Mouse (Mus musculus): ENCODE data around the gene Arhgap27. TPM values are rescaled to one million over a fixed set of nuclear protein-coding genes. Genes with fewer than 3 reads are reported as not detected.

Gene Arhgap27
- polyA plus RNA-seq, 1 experiment from 2014 or later: 3.8 TPM

- Histone ChIP-seq H3K4me1 (no peaks in the 10 kb centered on the region), H3K27me3 (ENCODE audit: low read depth, poor library complexity, severe bottlenecking) (no peaks in the 10 kb centered on the region), H3K27ac (replicated peaks) (no peak overlapping the region), H3K9me3 (replicated peaks) (no peaks in the 10 kb centered on the region), H3K4me3 (no peak overlapping the region), H3K36me3 (peaks cover 62% of the 10 kb centered on the region)
- no peak for DNase-seq (ENCODE audit: low spot score)
- 93% methylated on average over 4 of the region's 4 CpGs for WGBS
These were observed 36.5 kb upstream of the Arhgap27 start for GRCm38 (mm10) chr11:103399986-103400385.

- DNase-seq (ENCODE audit: low spot score): no peak
- peaks cover 65% of the 10 kb centered on the region for H3K36me3 ChIP-seq
- 89% methylated on average over 3 of the region's 3 CpGs for WGBS
These were observed 35.6 kb upstream of the Arhgap27 start for GRCm38 (mm10) chr11:103399050-103399449.

GRCm38 (mm10) chr11:103396682-103397081, 33.2 kb upstream of the Arhgap27 start:
- H3K9me3 ChIP-seq (replicated peaks): no peaks in the 10 kb centered on the region
- H3K27ac ChIP-seq (replicated peaks): no peak overlapping the region
- H3K4me1 ChIP-seq: no peaks in the 10 kb centered on the region
- no peak for DNase-seq (ENCODE audit: low spot score)
- WGBS: 91% methylated on average over 4 of the region's 4 CpGs
- H3K27me3 ChIP-seq (ENCODE audit: low read depth, poor library complexity, severe bottlenecking): no peaks in the 10 kb centered on the region
- H3K36me3 ChIP-seq: peaks cover 66% of the 10 kb centered on the region
- no peak overlapping the region for H3K4me3 ChIP-seq

More at GRCm38 (mm10) chr11:103399050-103399449, 35.6 kb upstream of the Arhgap27 start:
- no peaks in the 10 kb centered on the region for H3K4me1 ChIP-seq
- no peaks in the 10 kb centered on the region for H3K9me3 ChIP-seq (replicated peaks)
- H3K27ac ChIP-seq (replicated peaks): no peak overlapping the region
- H3K4me3 ChIP-seq: no peak overlapping the region
- no peaks in the 10 kb centered on the region for H3K27me3 ChIP-seq (ENCODE audit: low read depth, poor library complexity, severe bottlenecking)

DNA sequence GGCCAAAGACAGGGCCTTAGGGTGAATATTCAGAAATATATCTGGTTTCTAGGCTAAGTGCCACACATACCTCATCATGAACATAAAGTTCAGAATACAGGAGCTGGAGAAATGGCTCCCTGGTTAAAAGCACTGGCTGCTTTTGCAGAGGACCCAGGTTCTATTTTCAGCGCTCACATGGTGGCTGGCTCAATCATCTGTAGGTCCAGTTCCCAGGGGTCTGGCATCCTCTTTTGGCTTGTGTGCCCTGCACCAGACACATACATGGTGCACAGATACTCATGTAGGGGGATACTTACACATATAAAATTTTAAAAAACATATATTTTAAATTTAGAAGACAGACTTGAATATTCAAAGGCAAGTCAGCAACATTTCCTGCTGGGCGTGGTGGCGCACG, 32.7 kb upstream of the Arhgap27 start:
- Histone ChIP-seq H3K4me1 (no peaks in the 10 kb centered on the region), H3K36me3 (peaks cover 66% of the 10 kb centered on the region), H3K4me3 (no peak overlapping the region), H3K27ac (replicated peaks) (no peak overlapping the region), H3K27me3 (ENCODE audit: low read depth, poor library complexity, severe bottlenecking) (no peaks in the 10 kb centered on the region), H3K9me3 (replicated peaks) (no peaks in the 10 kb centered on the region)
- WGBS: over 99% methylated on average over 4 of the region's 4 CpGs
- no peak for DNase-seq (ENCODE audit: low spot score)

DNA sequence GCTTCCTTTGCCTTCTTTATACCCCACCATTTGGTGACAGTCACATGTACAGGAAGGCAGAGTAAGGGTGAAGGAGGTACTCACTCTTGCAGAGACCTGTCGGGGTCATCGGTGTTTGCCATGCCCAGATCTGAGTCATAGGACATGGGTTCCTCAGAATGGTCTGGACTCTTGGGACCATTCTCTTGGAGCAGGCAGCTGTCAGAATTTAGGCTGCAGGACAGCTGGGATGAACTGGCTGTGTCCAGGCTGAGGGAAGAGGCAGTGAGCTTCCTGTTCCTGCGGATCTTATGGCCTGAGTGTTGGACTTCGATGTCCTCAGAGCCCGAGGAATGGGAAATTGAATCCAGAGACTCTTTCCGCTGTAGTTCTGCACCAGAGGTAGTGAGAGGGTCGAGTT, 31.1 kb upstream of the Arhgap27 start:
- H3K27me3 ChIP-seq (ENCODE audit: low read depth, poor library complexity, severe bottlenecking): no peaks in the 10 kb centered on the region
- 94% methylated on average over 7 of the region's 7 CpGs for WGBS
- no peak for DNase-seq (ENCODE audit: low spot score)

DNA sequence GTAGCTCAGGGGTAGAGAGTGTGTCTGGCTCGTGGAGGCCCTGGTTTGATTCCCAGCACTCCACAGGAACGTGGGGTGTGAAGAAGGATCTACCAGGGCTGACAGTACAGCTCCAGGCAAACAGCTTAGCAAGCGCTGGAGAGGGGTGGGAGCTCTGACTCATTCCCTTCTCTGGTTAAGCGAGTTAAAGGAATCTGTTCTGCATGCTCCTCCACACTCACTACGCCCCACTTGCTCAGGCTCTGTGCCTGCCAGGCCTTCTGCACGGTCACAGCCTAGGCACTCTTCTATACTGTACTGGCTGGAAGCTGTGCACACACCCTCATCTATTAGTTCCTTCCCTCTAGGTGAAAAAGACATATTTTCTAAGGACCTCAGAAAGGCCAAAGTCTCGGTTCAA, 30.5 kb upstream of the Arhgap27 start:
- peaks cover 83% of the 10 kb centered on the region for H3K36me3 ChIP-seq
- no peaks in the 10 kb centered on the region for H3K4me1 ChIP-seq
- no peaks in the 10 kb centered on the region for H3K27me3 ChIP-seq (ENCODE audit: low read depth, poor library complexity, severe bottlenecking)
- WGBS: 89% methylated on average over 7 of the region's 7 CpGs
- H3K4me3 ChIP-seq: no peak overlapping the region
- H3K27ac ChIP-seq (replicated peaks): no peak overlapping the region
- H3K9me3 ChIP-seq (replicated peaks): no peaks in the 10 kb centered on the region
- no peak for DNase-seq (ENCODE audit: low spot score)

More for the DNA sequence above, 31.1 kb upstream of the Arhgap27 start:
- no peak overlapping the region for H3K4me3 ChIP-seq
- peaks cover 78% of the 10 kb centered on the region for H3K36me3 ChIP-seq
- H3K9me3 ChIP-seq (replicated peaks): no peaks in the 10 kb centered on the region
- no peaks in the 10 kb centered on the region for H3K4me1 ChIP-seq
- no peak overlapping the region for H3K27ac ChIP-seq (replicated peaks)

GRCm38 (mm10) chr11:103387870-103388526, 24.5 kb upstream of the Arhgap27 start:
- Histone ChIP-seq H3K36me3 (peaks cover 54% of the 10 kb centered on the region), H3K4me3 (no peak overlapping the region), H3K27me3 (ENCODE audit: low read depth, poor library complexity, severe bottlenecking) (no peaks in the 10 kb centered on the region), H3K9me3 (replicated peaks) (no peaks in the 10 kb centered on the region), H3K27ac (replicated peaks) (no peak overlapping the region), H3K4me1 (no peaks in the 10 kb centered on the region)
- no peak for DNase-seq (ENCODE audit: low spot score)
- 79% methylated on average over 7 of the region's 7 CpGs for WGBS

- Histone ChIP-seq H3K4me1 (no peaks in the 10 kb centered on the region), H3K27me3 (ENCODE audit: low read depth, poor library complexity, severe bottlenecking) (no peaks in the 10 kb centered on the region), H3K27ac (replicated peaks) (no peak overlapping the region), H3K9me3 (replicated peaks) (no peaks in the 10 kb centered on the region), H3K36me3 (peaks cover 42% of the 10 kb centered on the region), H3K4me3 (no peak overlapping the region)
- 95% methylated on average over 9 of the region's 9 CpGs for WGBS
- no peak for DNase-seq (ENCODE audit: low spot score)
These were observed 23.3 kb upstream of the Arhgap27 start for GRCm38 (mm10) chr11:103386827-103387226.

- H3K36me3 ChIP-seq: peaks cover 46% of the 10 kb centered on the region
- H3K4me3 ChIP-seq: no peak overlapping the region
- DNase-seq (ENCODE audit: low spot score): no peak
- no peaks in the 10 kb centered on the region for H3K4me1 ChIP-seq
- 88% methylated on average over 5 of the region's 5 CpGs for WGBS
- no peak overlapping the region for H3K27ac ChIP-seq (replicated peaks)
- H3K9me3 ChIP-seq (replicated peaks): no peaks in the 10 kb centered on the region
- no peaks in the 10 kb centered on the region for H3K27me3 ChIP-seq (ENCODE audit: low read depth, poor library complexity, severe bottlenecking)
These were observed 18.6 kb upstream of the Arhgap27 start for GRCm38 (mm10) chr11:103381956-103382613.

GRCm38 (mm10) chr11:103381505-103381904, 18.0 kb upstream of the Arhgap27 start:
- WGBS: 93% methylated on average over 7 of the region's 7 CpGs
- H3K27ac ChIP-seq (replicated peaks): no peak overlapping the region

GRCm38 (mm10) chr11:103380460-103380859, 17.0 kb upstream of the Arhgap27 start:
- H3K27me3 ChIP-seq (ENCODE audit: low read depth, poor library complexity, severe bottlenecking): no peaks in the 10 kb centered on the region

More at GRCm38 (mm10) chr11:103381505-103381904, 18.0 kb upstream of the Arhgap27 start:
- Histone ChIP-seq H3K4me3 (no peak overlapping the region), H3K9me3 (replicated peaks) (no peaks in the 10 kb centered on the region), H3K36me3 (peaks cover 46% of the 10 kb centered on the region), H3K27me3 (ENCODE audit: low read depth, poor library complexity, severe bottlenecking) (no peaks in the 10 kb centered on the region), H3K4me1 (no peaks in the 10 kb centered on the region)
- DNase-seq (ENCODE audit: low spot score): no peak

GRCm38 (mm10) chr11:103378341-103378740, 14.8 kb upstream of the Arhgap27 start:
- Histone ChIP-seq H3K9me3 (replicated peaks) (no peaks in the 10 kb centered on the region), H3K4me3 (no peak overlapping the region), H3K27me3 (ENCODE audit: low read depth, poor library complexity, severe bottlenecking) (no peaks in the 10 kb centered on the region), H3K27ac (replicated peaks) (no peak overlapping the region), H3K36me3 (peaks cover 68% of the 10 kb centered on the region), H3K4me1 (no peaks in the 10 kb centered on the region)
- no peak for DNase-seq (ENCODE audit: low spot score)
- 89% methylated on average over 6 of the region's 6 CpGs for WGBS

More at GRCm38 (mm10) chr11:103380460-103380859, 17.0 kb upstream of the Arhgap27 start:
- 87% methylated on average over 5 of the region's 5 CpGs for WGBS
- no peak for DNase-seq (ENCODE audit: low spot score)
- no peaks in the 10 kb centered on the region for H3K9me3 ChIP-seq (replicated peaks)
- no peak overlapping the region for H3K4me3 ChIP-seq
- H3K36me3 ChIP-seq: peaks cover 50% of the 10 kb centered on the region
- no peaks in the 10 kb centered on the region for H3K4me1 ChIP-seq
- no peak overlapping the region for H3K27ac ChIP-seq (replicated peaks)

DNA sequence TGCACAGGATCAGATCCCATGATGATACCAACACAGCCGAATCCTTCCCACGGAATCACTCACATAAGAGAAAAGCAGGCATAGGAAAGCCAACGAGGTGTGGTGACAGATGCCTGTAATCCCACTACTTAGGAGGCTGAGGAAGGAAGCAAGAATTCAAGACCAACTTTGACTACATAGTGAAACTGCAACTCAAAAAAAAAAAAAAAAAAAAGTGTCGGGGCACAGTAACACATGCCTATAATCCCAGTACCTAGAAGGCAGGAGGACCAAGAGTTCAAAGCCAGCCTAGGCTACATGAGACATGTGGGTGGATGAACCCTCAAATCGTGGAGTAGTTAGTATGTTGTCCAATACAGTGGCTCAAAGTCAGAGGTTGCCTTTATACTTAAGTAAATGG, 12.3 kb upstream of the Arhgap27 start:
- H3K9me3 ChIP-seq (replicated peaks): no peaks in the 10 kb centered on the region
- peaks cover 91% of the 10 kb centered on the region for H3K36me3 ChIP-seq
- no peak for DNase-seq (ENCODE audit: low spot score)
- no peaks in the 10 kb centered on the region for H3K27me3 ChIP-seq (ENCODE audit: low read depth, poor library complexity, severe bottlenecking)
- WGBS: 91% methylated on average over 5 of the region's 5 CpGs
- H3K4me1 ChIP-seq: no peaks in the 10 kb centered on the region
- H3K27ac ChIP-seq (replicated peaks): no peak overlapping the region
- no peak overlapping the region for H3K4me3 ChIP-seq
